Mouse (Mus musculus) limb, embryonic 14.5 days (tissue): ENCODE data around the gene Mat2a. TPM values are rescaled to one million over a fixed set of nuclear protein-coding genes. Genes with fewer than 3 reads are reported as not detected.
"Not testable (repeated sequence)": the region's sequence is repeated elsewhere in the genome, so short reads cannot be mapped to it uniquely, and the experiment has no call there.

Experiments used
- ATAC-seq: fragments of 200-750 bp; cut with Nextera tagmentation; 2 replicates; pipeline ENCODE4 v1.8.0; 2017; ENCODE audit warnings: low read depth, moderate number of reproducible peaks, moderate TSS enrichment; ENCODE audit not compliant: low FRiP score
- DNase-seq: peaks from one replicate; pipeline ENCODE4 v3.0.0-alpha.2; 2015; ENCODE audit warnings: low spot score
- H3K27ac ChIP-seq: fragments of 300-500 bp; sonication (generic); replicated peaks from 2 replicates; pipeline ENCODE4 v1.5.1; 2014; ENCODE audit warnings: low read depth, mild to moderate bottlenecking, low read length, moderate library complexity, mixed read lengths
- H3K27me3 ChIP-seq: fragments of 300-500 bp; sonication (generic); 2 replicates; pipeline ENCODE4 v1.6.1; 2014; ENCODE audit warnings: low read length, mixed read lengths; ENCODE audit not compliant: control insufficient read depth, insufficient read depth
- H3K36me3 ChIP-seq: fragments of 300-500 bp; sonication (generic); 2 replicates; pipeline ENCODE4 v1.6.1; 2014; ENCODE audit warnings: mild to moderate bottlenecking, low read length, moderate library complexity, mixed read lengths; ENCODE audit not compliant: control insufficient read depth, insufficient read depth
- H3K4me1 ChIP-seq: fragments of 300-500 bp; sonication (generic); 2 replicates; pipeline ENCODE4 v1.6.1; 2014; ENCODE audit warnings: antibody characterized with exemption, low read length, mixed read lengths; ENCODE audit not compliant: control insufficient read depth, insufficient read depth
- H3K4me2 ChIP-seq: fragments of 300-500 bp; sonication (generic); replicated peaks from 2 replicates; pipeline ENCODE4 v1.6.1; 2014; ENCODE audit warnings: low read depth, mild to moderate bottlenecking, low read length, moderate library complexity; ENCODE audit not compliant: severe bottlenecking
- H3K4me3 ChIP-seq: fragments of 300-500 bp; sonication (generic); replicated peaks from 2 replicates; pipeline ENCODE4 v1.5.1; 2014; ENCODE audit warnings: low read length
- H3K9ac ChIP-seq: fragments of 300-500 bp; sonication (generic); 2 replicates; pipeline ENCODE4 v1.6.1; 2014; ENCODE audit warnings: mild to moderate bottlenecking, low read depth, low read length, moderate library complexity; ENCODE audit not compliant: severe bottlenecking
- H3K9me3 ChIP-seq: fragments of 300-500 bp; sonication (generic); 2 replicates; pipeline ENCODE4 v1.6.1; 2016; ENCODE audit warnings: low read length; ENCODE audit not compliant: control insufficient read depth
- POLR2A ChIP-seq: fragments of 200-500 bp; IDR thresholded peaks from 2 replicates; pipeline ENCODE4 v1.8.0; 2012; ENCODE audit warnings: inconsistent platforms, mild to moderate bottlenecking, moderate library complexity, borderline replicate concordance; ENCODE audit not compliant: insufficient read depth, insufficient read length; ENCODE audit errors: extremely low read depth
- WGBS: fragments of 180-500 bp; shearing (Covaris S2); extraction: QIAGEN DNeasy Blood & Tissue Kit; methylation state at CpG from one replicate; pipeline ENCODE4 v1.1.7; 2014; 5-methylcytosine and 5-hydroxymethylcytosine counted together
- polyA plus RNA-seq, 2 experiments: library from polyadenylated mRNA; depleted of rRNA in 1 of 2; stranded (reverse) in 1 of 2; unstranded in 1 of 2; fragments of >200 nt; fragmentation: Nextera tagmentation in 1 of 2; extraction: Ambion mirVana in 1 of 2; gene quantifications; 2 replicates each; pipeline versions ENCODE4 v1.2.1 to v1.2.3; 2012 to 2014

Mat2a gene
- polyA plus RNA-seq, 2 experiments, result 285 to 352 TPM

DNA sequence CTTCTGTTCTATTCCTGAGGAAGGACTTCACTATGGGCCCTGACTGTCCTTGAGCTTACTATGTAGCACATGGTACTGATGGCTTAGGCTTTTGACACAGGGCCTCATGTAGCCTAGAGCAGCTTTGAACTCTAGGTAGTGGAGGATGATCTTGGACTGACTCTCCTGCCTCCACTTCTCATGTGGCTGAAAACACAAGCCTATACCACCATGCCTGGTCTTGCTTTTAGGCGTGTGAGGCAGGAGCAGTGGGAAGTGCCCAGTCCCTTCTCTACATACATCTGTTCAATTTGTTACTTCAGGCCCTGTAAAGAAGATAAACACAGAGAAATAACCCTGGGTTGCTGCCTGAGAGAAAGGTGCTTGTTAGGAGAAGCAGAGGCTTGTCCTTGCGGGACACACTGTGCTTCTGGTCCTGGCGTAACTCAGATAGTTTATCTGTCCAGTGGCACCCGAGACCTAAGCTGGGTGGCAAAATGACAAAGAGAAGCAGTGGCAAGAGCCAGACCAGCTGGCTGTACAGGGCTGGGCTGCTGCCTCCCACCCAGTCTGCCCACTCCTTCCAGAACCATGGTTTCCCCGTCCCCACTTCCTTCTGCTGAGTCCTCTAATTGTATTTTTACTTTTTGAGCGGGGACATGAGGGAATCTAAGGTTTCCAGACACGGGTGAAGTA lies 14.9 kb upstream of the Mat2a start:
- DNase-seq (no peak), ATAC-seq (no peak)
- peaks cover 18% of the 10 kb centered on the region for H3K4me1 ChIP-seq
- no peak overlapping the region for H3K4me3 ChIP-seq
- WGBS, result 61% methylated on average over 7 of the region's 7 CpGs
- no peaks in the 10 kb centered on the region for H3K9me3 ChIP-seq
- no peak overlapping the region for H3K4me2 ChIP-seq
- H3K36me3 ChIP-seq, result no peaks in the 10 kb centered on the region
- H3K27ac ChIP-seq, result peak overlapping the region; percentile 58; the same call in 1 of the 2 replicates
- no peaks in the 10 kb centered on the region for H3K27me3 ChIP-seq
- TF ChIP-seq POLR2A, result no peak
- no peak overlapping the region for H3K9ac ChIP-seq

GRCm38 (mm10) chr6:72453578-72453977 lies 14.2 kb upstream of the Mat2a start:
- ATAC-seq, result no peak
- Histone ChIP-seq H3K4me3 (no peak overlapping the region), H3K4me1 (peaks cover 13% of the 10 kb centered on the region), H3K9me3 (no peaks in the 10 kb centered on the region), H3K4me2 (no peak overlapping the region), H3K27me3 (no peaks in the 10 kb centered on the region), H3K9ac (no peak overlapping the region), H3K27ac (no peak overlapping the region), H3K36me3 (no peaks in the 10 kb centered on the region)
- DNase-seq, result no peak
- TF ChIP-seq POLR2A, result no peak
- 78% methylated on average over 3 of the region's 3 CpGs for WGBS

DNA sequence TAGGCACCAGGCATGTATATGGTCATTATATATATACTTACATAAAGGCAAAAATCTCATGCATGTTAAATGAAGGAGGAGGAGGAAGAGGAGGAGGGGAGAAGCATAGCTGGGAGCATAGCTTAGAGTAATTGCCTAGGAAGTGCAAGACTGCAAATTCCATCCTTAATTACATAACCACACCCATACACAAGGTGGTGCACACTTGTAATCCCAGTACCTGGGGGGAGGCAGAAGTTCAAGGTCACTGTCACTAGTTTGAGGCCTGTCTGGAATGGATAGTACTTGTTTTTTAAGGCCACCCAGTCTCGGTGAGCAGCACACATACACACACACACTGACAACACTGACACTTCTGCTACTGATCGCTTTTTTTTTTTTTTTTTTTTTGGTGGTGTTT lies 13.0 kb upstream of the Mat2a start:
- 89% methylated on average over 2 of the region's 2 CpGs for WGBS
- H3K9me3 ChIP-seq, result no peaks in the 10 kb centered on the region
- H3K36me3 ChIP-seq, result no peaks in the 10 kb centered on the region
- no peaks in the 10 kb centered on the region for H3K27me3 ChIP-seq
- no peak overlapping the region for H3K4me3 ChIP-seq
- TF ChIP-seq POLR2A, result no peak
- no peak overlapping the region for H3K9ac ChIP-seq
- H3K4me1 ChIP-seq, result peaks cover 13% of the 10 kb centered on the region
- H3K27ac ChIP-seq, result no peak overlapping the region
- no peak overlapping the region for H3K4me2 ChIP-seq
- DNase-seq (no peak), ATAC-seq (no peak)

- not testable (repeated sequence) for H3K36me3 ChIP-seq, H3K9me3 ChIP-seq, H3K9ac ChIP-seq, H3K4me3 ChIP-seq, H3K4me2 ChIP-seq, ATAC-seq, DNase-seq, H3K27ac ChIP-seq, H3K27me3 ChIP-seq
- H3K4me1 ChIP-seq, result peaks cover 13% of the 10 kb centered on the region
- 70% methylated on average over 2 of the region's 2 CpGs for WGBS
Measured at GRCm38 (mm10) chr6:72451778-72452177, 12.4 kb upstream of the Mat2a start.

DNA sequence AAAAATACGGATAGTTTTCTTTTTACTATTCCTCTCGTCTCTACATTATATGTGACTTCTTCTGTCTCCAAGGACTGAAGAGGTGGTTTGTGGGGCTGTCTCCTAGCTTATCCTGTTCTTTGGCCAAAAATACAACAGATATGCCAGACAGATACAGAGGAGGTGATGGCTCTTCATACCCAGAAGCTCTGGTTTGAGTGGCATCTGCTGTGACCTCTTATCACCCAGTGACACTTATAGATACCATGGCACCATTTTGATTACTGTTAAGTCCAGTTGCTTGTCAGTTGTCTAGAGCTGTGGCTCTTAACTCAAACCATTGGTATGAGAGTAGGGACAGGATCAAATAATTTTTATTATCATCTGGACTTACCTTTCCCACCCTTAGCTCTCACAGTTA lies 8.1 kb upstream of the Mat2a start:
- ATAC-seq (no peak), DNase-seq (no peak)

GRCm38 (mm10) chr6:72445011-72445410 lies 5.7 kb upstream of the Mat2a start:
- TF ChIP-seq POLR2A, result no peak
- H3K36me3 ChIP-seq, result no peaks in the 10 kb centered on the region
- no peak overlapping the region for H3K4me2 ChIP-seq
- DNase-seq (no peak), ATAC-seq (no peak)
- H3K9me3 ChIP-seq, result no peaks in the 10 kb centered on the region
- H3K4me3 ChIP-seq, result no peak overlapping the region
- H3K27ac ChIP-seq, result no peak overlapping the region
- H3K9ac ChIP-seq, result no peak overlapping the region
- H3K27me3 ChIP-seq, result no peaks in the 10 kb centered on the region
- H3K4me1 ChIP-seq, result peaks cover 13% of the 10 kb centered on the region

More for the DNA sequence above, 8.1 kb upstream of the Mat2a start:
- no peak overlapping the region for H3K4me2 ChIP-seq
- H3K4me3 ChIP-seq, result no peak overlapping the region
- H3K9me3 ChIP-seq, result no peaks in the 10 kb centered on the region
- H3K36me3 ChIP-seq, result no peaks in the 10 kb centered on the region
- no peak for TF ChIP-seq POLR2A
- H3K27me3 ChIP-seq, result no peaks in the 10 kb centered on the region
- H3K4me1 ChIP-seq, result peaks cover 5% of the 10 kb centered on the region; the same call in 1 of the 2 replicates
- WGBS, result 79% methylated on average over 2 of the region's 2 CpGs
- H3K9ac ChIP-seq, result no peak overlapping the region
- H3K27ac ChIP-seq, result no peak overlapping the region
